Mouse (Mus musculus): ENCODE data around the gene Paqr5.

DNA sequence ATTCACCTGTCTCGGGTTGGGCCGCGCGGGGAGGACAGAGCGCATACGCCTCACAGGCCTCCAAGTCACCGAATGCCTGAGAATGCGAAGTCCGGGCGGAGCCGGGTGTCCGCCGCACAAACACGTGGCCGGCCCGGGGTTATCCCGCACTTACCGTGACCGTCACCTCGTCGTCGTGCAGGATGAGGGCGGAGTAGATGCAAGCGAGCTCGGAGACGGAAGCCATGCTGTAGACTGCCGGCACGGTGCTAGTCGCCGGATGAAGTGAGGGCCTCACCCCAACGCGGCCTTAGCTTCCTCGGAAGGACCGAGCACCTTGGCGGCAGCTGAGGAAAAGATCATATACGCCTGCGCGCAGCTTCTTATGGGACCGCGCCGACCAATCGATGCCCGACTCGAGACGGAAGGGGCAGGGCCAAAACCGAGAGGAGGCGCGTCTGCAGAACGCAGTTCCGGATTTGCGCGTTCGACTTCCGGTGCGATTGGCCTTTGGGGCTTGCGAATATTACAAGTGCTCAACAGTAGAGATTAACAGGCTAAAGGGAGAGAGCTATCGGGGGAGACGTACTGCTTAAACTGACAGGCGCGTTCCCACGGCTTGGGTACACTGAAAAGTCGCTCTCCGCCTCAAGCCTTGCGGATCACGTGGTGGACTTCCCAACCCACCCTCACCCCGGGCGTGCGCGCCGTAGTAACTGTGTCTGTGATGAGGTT, 112.3 kb downstream of the Paqr5 start, which contains the start of gene Rplp1:
- TF ChIP-seq POLR2A (IDR thresholded peaks at IDR 0.05; ENCODE audit: insufficient read length, low read depth) (peak; percentile 86), TCF3 (IDR thresholded peaks at IDR 0.05; ENCODE audit: insufficient read length, low read depth) (no peak), USF1 (IDR thresholded peaks at IDR 0.05; ENCODE audit: low read depth) (peak; percentile 11)

Measured in myocyte (in vitro differentiated cells).